Mouse (Mus musculus) limb, embryonic 14.5 days (tissue): ENCODE measurements around the gene Mindy2. TPM values are rescaled to one million over a fixed set of nuclear protein-coding genes. Genes with fewer than 3 reads are reported as not detected.

ENCODE experiments used
- ATAC-seq: fragments of 200-750 bp; cut with Nextera tagmentation; 2 replicates; pipeline ENCODE4 v1.8.0; 2017; ENCODE audit warnings: low read depth, moderate number of reproducible peaks, moderate TSS enrichment; ENCODE audit not compliant: low FRiP score
- DNase-seq: peaks from one replicate; pipeline ENCODE4 v3.0.0-alpha.2; 2015; ENCODE audit warnings: low spot score
- H3K27ac ChIP-seq: fragments of 300-500 bp; sonication (generic); replicated peaks from 2 replicates; pipeline ENCODE4 v1.5.1; 2014; ENCODE audit warnings: low read depth, mild to moderate bottlenecking, low read length, moderate library complexity, mixed read lengths
- H3K27me3 ChIP-seq: fragments of 300-500 bp; sonication (generic); 2 replicates; pipeline ENCODE4 v1.6.1; 2014; ENCODE audit warnings: low read length, mixed read lengths; ENCODE audit not compliant: control insufficient read depth, insufficient read depth
- H3K36me3 ChIP-seq: fragments of 300-500 bp; sonication (generic); 2 replicates; pipeline ENCODE4 v1.6.1; 2014; ENCODE audit warnings: mild to moderate bottlenecking, low read length, moderate library complexity, mixed read lengths; ENCODE audit not compliant: control insufficient read depth, insufficient read depth
- H3K4me1 ChIP-seq: fragments of 300-500 bp; sonication (generic); 2 replicates; pipeline ENCODE4 v1.6.1; 2014; ENCODE audit warnings: antibody characterized with exemption, low read length, mixed read lengths; ENCODE audit not compliant: control insufficient read depth, insufficient read depth
- H3K4me2 ChIP-seq: fragments of 300-500 bp; sonication (generic); replicated peaks from 2 replicates; pipeline ENCODE4 v1.6.1; 2014; ENCODE audit warnings: low read depth, mild to moderate bottlenecking, low read length, moderate library complexity; ENCODE audit not compliant: severe bottlenecking
- H3K4me3 ChIP-seq: fragments of 300-500 bp; sonication (generic); replicated peaks from 2 replicates; pipeline ENCODE4 v1.5.1; 2014; ENCODE audit warnings: low read length
- H3K9ac ChIP-seq: fragments of 300-500 bp; sonication (generic); 2 replicates; pipeline ENCODE4 v1.6.1; 2014; ENCODE audit warnings: mild to moderate bottlenecking, low read depth, low read length, moderate library complexity; ENCODE audit not compliant: severe bottlenecking
- H3K9me3 ChIP-seq: fragments of 300-500 bp; sonication (generic); 2 replicates; pipeline ENCODE4 v1.6.1; 2016; ENCODE audit warnings: low read length; ENCODE audit not compliant: control insufficient read depth
- POLR2A ChIP-seq: fragments of 200-500 bp; IDR thresholded peaks from 2 replicates; pipeline ENCODE4 v1.8.0; 2012; ENCODE audit warnings: inconsistent platforms, mild to moderate bottlenecking, moderate library complexity, borderline replicate concordance; ENCODE audit not compliant: insufficient read depth, insufficient read length; ENCODE audit errors: extremely low read depth
- WGBS: fragments of 180-500 bp; shearing (Covaris S2); extraction: QIAGEN DNeasy Blood & Tissue Kit; methylation state at CpG from one replicate; pipeline ENCODE4 v1.1.7; 2014; 5-methylcytosine and 5-hydroxymethylcytosine counted together
- polyA plus RNA-seq, 2 experiments: library from polyadenylated mRNA; depleted of rRNA in 1 of 2; stranded (reverse) in 1 of 2; unstranded in 1 of 2; fragments of >200 nt; fragmentation: Nextera tagmentation in 1 of 2; extraction: Ambion mirVana in 1 of 2; gene quantifications; 2 replicates each; pipeline versions ENCODE4 v1.2.1 to v1.2.3; 2012 to 2014

The Mindy2 gene
- polyA plus RNA-seq, 2 experiments = 6.3 to 13.0 TPM

DNA sequence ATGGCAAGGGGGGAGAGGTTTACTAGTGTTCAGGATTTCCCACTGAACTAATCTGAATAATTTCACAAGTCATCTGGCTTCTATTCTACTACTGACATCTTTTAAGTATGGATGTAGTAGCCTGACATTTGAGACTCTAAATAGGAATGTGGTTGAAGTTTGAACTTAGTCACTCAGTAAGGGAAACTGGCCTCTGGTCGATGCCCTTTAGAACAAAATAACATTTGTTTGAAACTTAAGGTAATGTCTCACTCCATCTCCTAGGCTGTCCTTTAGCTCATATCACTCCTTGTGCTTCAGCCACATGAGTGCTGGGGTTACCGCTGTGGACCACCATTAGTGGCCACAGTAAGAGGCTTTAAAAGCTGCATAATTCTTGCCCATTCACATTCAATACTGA, 58.7 kb downstream of the Mindy2 start:
- Histone ChIP-seq H3K4me2 (no peak overlapping the region), H3K4me3 (no peak overlapping the region), H3K27ac (no peak overlapping the region), H3K4me1 (no peaks in the 10 kb centered on the region), H3K9ac (no peak overlapping the region), H3K9me3 (no peaks in the 10 kb centered on the region), H3K27me3 (no peaks in the 10 kb centered on the region), H3K36me3 (peaks cover 18% of the 10 kb centered on the region)
- ATAC-seq (no peak), DNase-seq (no peak)
- 85% methylated on average over 2 of the region's 2 CpGs for WGBS
- no peak for TF ChIP-seq POLR2A

DNA sequence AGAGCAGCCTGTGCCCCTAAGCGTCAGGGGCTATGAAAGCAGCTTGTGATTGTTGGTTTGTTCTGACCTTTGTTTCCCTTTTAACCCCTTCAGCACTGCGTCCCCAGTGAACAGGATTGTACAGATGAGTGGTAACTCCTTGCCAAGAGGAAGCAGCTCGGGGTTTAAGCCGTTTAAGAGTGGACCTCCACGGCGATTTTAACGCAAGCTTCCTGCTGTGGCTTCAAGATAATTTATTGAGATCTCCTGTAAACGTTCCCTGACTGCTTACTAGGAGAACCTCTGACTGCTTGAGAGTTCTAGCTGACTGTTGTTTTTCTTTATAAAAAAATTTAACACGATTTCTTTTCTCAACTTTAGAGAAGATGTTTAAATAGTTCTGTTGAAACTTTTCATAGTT, 65.5 kb downstream of the Mindy2 start:
- Histone ChIP-seq H3K9me3 (no peaks in the 10 kb centered on the region), H3K4me1 (no peaks in the 10 kb centered on the region), H3K9ac (no peak overlapping the region), H3K4me2 (no peak overlapping the region), H3K36me3 (peaks cover 84% of the 10 kb centered on the region), H3K4me3 (no peak overlapping the region), H3K27ac (no peak overlapping the region), H3K27me3 (no peaks in the 10 kb centered on the region)
- DNase-seq = no peak
- 41% methylated on average over 9 of the region's 9 CpGs for WGBS
- no peak for ATAC-seq
- no peak for TF ChIP-seq POLR2A

DNA sequence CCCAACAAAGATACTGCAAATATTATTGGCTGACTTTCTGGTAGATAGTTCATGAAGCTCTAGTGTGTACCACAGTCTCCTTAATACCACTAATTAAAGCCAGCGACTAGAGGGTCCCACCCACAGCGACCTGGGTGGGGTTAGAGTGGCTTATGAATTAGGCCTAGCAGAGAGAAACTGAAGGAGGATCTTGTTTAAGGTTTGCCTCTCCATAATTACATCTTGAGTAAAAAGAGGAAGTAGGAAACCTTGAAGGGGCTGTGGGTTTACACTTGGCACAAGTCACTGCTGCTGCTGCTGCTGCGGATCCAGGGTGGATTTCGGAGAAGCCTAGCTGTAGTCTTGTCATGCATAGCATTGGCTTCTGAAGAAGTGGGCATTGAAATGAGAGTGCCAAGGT, 66.2 kb downstream of the Mindy2 start:
- Histone ChIP-seq H3K4me2 (no peak overlapping the region), H3K4me3 (no peak overlapping the region), H3K9me3 (no peaks in the 10 kb centered on the region), H3K27ac (no peak overlapping the region), H3K9ac (no peak overlapping the region), H3K4me1 (no peaks in the 10 kb centered on the region), H3K36me3 (peaks cover 91% of the 10 kb centered on the region), H3K27me3 (no peaks in the 10 kb centered on the region)
- no peak for TF ChIP-seq POLR2A
- WGBS = 81% methylated on average over 4 of the region's 4 CpGs
- no peak for DNase-seq
- ATAC-seq = no peak

DNA sequence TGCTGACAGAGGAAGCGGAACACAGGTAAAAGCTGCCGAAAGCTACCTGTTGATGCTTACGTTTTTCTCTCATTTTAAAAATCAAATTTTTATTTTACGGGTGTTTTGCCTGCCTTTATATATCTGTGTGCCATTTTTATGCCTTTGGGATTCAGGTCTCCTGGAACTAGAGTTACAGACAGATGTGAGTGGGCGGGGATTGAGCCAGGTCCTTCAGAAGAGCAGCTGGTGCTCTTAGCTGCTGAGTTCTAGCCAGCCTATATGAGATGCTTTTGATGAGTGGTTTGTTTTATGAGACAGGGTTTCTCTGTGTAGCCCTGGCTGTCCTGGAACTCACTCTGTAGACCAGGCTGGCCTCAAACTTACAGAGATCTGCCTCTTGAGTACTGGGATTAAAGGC, 69.8 kb downstream of the Mindy2 start:
- Histone ChIP-seq H3K4me3 (no peak overlapping the region), H3K9ac (no peak overlapping the region), H3K27ac (no peak overlapping the region), H3K27me3 (no peaks in the 10 kb centered on the region), H3K4me2 (no peak overlapping the region), H3K9me3 (no peaks in the 10 kb centered on the region), H3K36me3 (peaks cover 91% of the 10 kb centered on the region), H3K4me1 (no peaks in the 10 kb centered on the region)
- no peak for TF ChIP-seq POLR2A
- DNase-seq = no peak
- no peak for ATAC-seq
- 93% methylated on average over 5 of the region's 5 CpGs for WGBS

DNA sequence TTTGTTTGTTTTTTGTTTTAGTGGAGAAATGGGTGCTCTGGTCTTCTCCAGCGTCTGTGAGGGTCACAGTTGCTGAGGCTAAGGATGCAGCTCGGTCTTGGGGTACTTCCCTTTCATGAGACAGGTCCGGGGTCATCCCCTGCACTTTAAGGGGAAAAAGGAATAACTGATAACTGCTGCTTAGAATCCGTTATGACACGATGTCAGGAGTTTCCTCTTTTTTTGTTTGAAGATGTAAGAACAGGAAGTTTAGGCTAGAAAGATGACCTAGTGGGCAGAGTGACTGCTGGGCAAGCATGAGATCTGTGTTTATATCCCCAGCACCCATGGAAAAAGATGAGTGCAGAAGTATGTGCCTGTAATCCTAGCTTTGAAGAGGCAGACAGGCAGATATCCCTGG, 71.8 kb downstream of the Mindy2 start:
- no peak for TF ChIP-seq POLR2A
- Histone ChIP-seq H3K9me3 (no peaks in the 10 kb centered on the region), H3K27me3 (no peaks in the 10 kb centered on the region), H3K4me2 (no peak overlapping the region), H3K36me3 (peaks cover 89% of the 10 kb centered on the region), H3K27ac (no peak overlapping the region), H3K9ac (no peak overlapping the region), H3K4me3 (no peak overlapping the region), H3K4me1 (no peaks in the 10 kb centered on the region)
- WGBS = 87% methylated on average over 5 of the region's 5 CpGs
- DNase-seq = no peak
- no peak for ATAC-seq

DNA sequence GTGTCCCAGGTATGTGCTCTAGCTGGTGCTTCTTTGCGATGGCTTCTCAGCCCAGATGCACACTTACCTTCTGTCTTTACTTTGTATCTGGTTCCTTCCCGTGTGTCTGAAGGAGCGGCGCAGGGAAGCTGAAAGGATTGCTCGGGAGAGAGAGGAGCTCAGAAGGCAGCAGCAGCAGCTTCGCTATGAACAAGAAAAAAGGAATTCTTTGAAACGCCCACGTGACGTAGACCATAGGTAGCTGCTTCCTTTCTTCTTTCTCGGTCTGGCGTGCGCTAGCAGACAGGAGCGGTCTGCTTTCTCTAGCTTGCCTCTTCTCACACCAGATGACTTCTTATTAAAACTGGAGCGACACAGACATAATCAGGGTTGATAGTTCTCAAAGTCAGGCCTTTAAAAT, 72.3 kb downstream of the Mindy2 start:
- Histone ChIP-seq H3K27me3 (no peaks in the 10 kb centered on the region), H3K4me3 (no peak overlapping the region), H3K9ac (no peak overlapping the region), H3K27ac (no peak overlapping the region), H3K9me3 (no peaks in the 10 kb centered on the region), H3K36me3 (peaks cover 90% of the 10 kb centered on the region), H3K4me2 (no peak overlapping the region), H3K4me1 (no peaks in the 10 kb centered on the region)
- ATAC-seq = no peak
- DNase-seq = no peak
- 92% methylated on average over 14 of the region's 14 CpGs for WGBS
- no peak for TF ChIP-seq POLR2A
